In the genomic region with DNA sequence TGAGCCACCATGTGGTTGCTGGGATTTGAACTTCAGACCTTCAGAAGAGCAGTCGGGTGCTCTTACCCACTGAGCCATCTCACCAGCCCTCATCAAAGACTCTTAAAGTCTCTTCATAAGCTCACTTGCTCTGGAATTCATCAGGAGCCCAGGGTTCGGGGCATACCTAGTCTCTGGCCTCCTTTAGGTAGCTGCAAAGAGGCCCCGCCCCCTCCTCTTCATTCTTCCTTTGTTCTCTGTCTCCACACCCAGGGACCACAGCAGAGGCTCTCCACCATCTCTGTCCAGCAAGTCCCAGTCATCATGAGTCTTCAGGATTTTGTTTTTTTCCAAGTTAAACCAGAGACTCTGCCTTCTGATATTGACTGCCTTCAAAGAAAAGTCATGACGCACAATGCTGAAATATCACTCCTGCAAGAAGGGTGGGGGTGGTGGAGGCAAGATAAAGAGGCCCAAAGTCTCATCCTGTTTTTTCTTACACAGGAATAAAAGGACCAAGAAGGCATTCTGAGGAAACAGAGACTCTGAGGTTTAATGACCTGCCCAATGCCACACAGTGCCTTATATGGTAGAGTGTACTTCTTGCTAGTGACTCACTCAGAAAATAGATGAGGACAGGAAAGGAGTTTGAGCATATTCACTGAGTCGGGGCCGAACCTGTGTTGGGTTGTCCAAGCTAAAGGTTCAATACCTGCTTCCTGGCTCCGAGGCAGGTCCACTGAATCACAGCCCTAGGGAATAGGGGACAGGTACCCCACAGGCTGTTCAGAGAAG, we compare ENCODE assay signal across 11 mouse cellular contexts.
DNase-seq lines count a peak whose midpoint lies in the region; ATAC-seq and TF ChIP-seq lines count a peak whose summit lies in the region.
"Had no signal": no experiment of that assay in that cellular context is flagged by ENCODE, and none has a peak within 500 bp of the region (broad histone marks: within the 10 kb centered on the region; RNA-seq: fewer than 3 reads in every experiment).

No protein-coding gene starts in this region.

- H3K27ac ChIP-seq in heart, adult 2 months = peak overlapping the region; percentile 82
- peak overlapping the region; percentile 34; the same call in 1 of the 2 replicates for H3K27ac ChIP-seq in kidney, embryonic 14.5 days (ENCODE audit: low read depth, low read length)
- H3K27ac ChIP-seq in kidney, adult 2 months (ENCODE audit: insufficient read depth, low read depth, low read length) = no peak overlapping the region
- H3K27ac ChIP-seq in liver, embryonic 12.5 days = 0 out of 2 replicates have a peak overlapping the region, but pooled peaks have one; percentile 50
- H3K27ac ChIP-seq: embryonic facial prominence, embryonic 12.5 days; limb, embryonic 13.5 days had no signal

- WGBS in heart, adult 2 months = 70% methylated on average over 7 of the region's 7 CpGs
- 86% methylated on average over 7 of the region's 7 CpGs for WGBS in kidney, embryonic 14.5 days
- 86% methylated on average over 7 of the region's 7 CpGs for WGBS in kidney, adult 2 months
- 70% methylated on average over 7 of the region's 7 CpGs for WGBS in liver, embryonic 12.5 days (ENCODE audit: insufficient replicate concordance)

- H3K79me2 ChIP-seq in heart, adult 2 months (replicated peaks; ENCODE audit: control insufficient read depth, insufficient read depth, low read length) = no peaks in the 10 kb centered on the region

- H3K4me1 ChIP-seq in heart, adult 2 months (ENCODE audit: control insufficient read depth, insufficient read depth, low read length) = peaks cover 18% of the 10 kb centered on the region
- H3K4me1 ChIP-seq in kidney, embryonic 14.5 days (ENCODE audit: control insufficient read depth, insufficient read depth, low read length) = peaks cover 13% of the 10 kb centered on the region; the same call in 1 of the 2 replicates
- H3K4me1 ChIP-seq in kidney, adult 2 months (ENCODE audit: control insufficient read depth, insufficient read depth, low read length) = peaks cover 6% of the 10 kb centered on the region; the same call in 1 of the 2 replicates
- H3K4me1 ChIP-seq in E14TG2a.4 (replicated peaks; ENCODE audit: low read depth, low read length) = peaks cover 57% of the 10 kb centered on the region
- peaks cover 32% of the 10 kb centered on the region for H3K4me1 ChIP-seq in liver, embryonic 12.5 days

- H3K9me3 ChIP-seq in kidney, embryonic 14.5 days (ENCODE audit: control insufficient read depth, low read length) = no peaks in the 10 kb centered on the region
- H3K9me3 ChIP-seq in E14TG2a.4 (ENCODE audit: low read length) = peaks cover 13% of the 10 kb centered on the region
- peaks cover 4% of the 10 kb centered on the region; the same call in 1 of the 2 replicates for H3K9me3 ChIP-seq in liver, embryonic 12.5 days (replicated peaks)
- H3K9me3 ChIP-seq: embryonic facial prominence, embryonic 12.5 days had no signal

- H3K4me2 ChIP-seq in kidney, embryonic 14.5 days (replicated peaks; ENCODE audit: low read depth, low read length) = no peak overlapping the region
- peak overlapping the region; percentile 47 for H3K4me2 ChIP-seq in liver, embryonic 12.5 days
- H3K4me2 ChIP-seq: limb, embryonic 13.5 days had no signal

- intact Hi-C loops in heart, adult 2 months (cut with DNase I) = no loop called here

- TF ChIP-seq POLR2A in heart, adult 2 months (IDR thresholded peaks at IDR 0.05; ENCODE audit: insufficient read depth, low read depth, low read length) = no peak
- no peak for TF ChIP-seq POLR2A in kidney, adult 2 months (IDR thresholded peaks at IDR 0.05; ENCODE audit: low read depth, low read length)

- no peak for DNase-seq in heart, adult 2 months
- DNase-seq in heart, adult 9 months (ENCODE audit: low spot score in 2 of 2) = no peak
- no peak for DNase-seq in kidney, adult 2 months
- no peak for DNase-seq in adrenal gland, adult (ENCODE audit: inconsistent age in 2 of 2, low spot score in 1 of 2)

- H3K27me3 ChIP-seq in heart, adult 2 months (ENCODE audit: control insufficient read depth, insufficient read depth, low read length) = no peaks in the 10 kb centered on the region
- no peaks in the 10 kb centered on the region for H3K27me3 ChIP-seq in kidney, embryonic 14.5 days (ENCODE audit: control insufficient read depth, insufficient read depth, low read length)
- no peaks in the 10 kb centered on the region for H3K27me3 ChIP-seq in kidney, adult 2 months (replicated peaks; ENCODE audit: control insufficient read depth, insufficient read depth, low read length)
- peaks cover 4% of the 10 kb centered on the region; the same call in 1 of the 2 replicates for H3K27me3 ChIP-seq in E14TG2a.4 (ENCODE audit: insufficient read depth, low read length)
- no peaks in the 10 kb centered on the region for H3K27me3 ChIP-seq in liver, embryonic 12.5 days (replicated peaks)
- H3K27me3 ChIP-seq: embryonic facial prominence, embryonic 12.5 days had no signal

- no peak for TF ChIP-seq CTCF in heart, adult 2 months (IDR thresholded peaks at IDR 0.05)
- TF ChIP-seq CTCF in kidney, adult 2 months (conservative IDR thresholded peaks at IDR 0.05; ENCODE audit: insufficient read depth, insufficient read length, low read depth, low read length) = no peak
- no peak for TF ChIP-seq CTCF in E14TG2a.4 (conservative IDR thresholded peaks at IDR 0.05; ENCODE audit: low read length)

- ATAC-seq in kidney, embryonic 14.5 days (ENCODE audit: low FRiP score, low TSS enrichment) = 0 out of 2 replicates have a peak, but pooled peaks have one; percentile 17
- ATAC-seq in liver, embryonic 12.5 days = no peak
- ATAC-seq in frontal cortex, adult (ENCODE audit: low TSS enrichment) = no peak
- ATAC-seq: midbrain, embryonic 16.5 days had no signal

- no peaks in the 10 kb centered on the region for H3K36me3 ChIP-seq in heart, adult 2 months (ENCODE audit: control insufficient read depth, insufficient read depth, low read length)
- no peaks in the 10 kb centered on the region for H3K36me3 ChIP-seq in kidney, embryonic 14.5 days (ENCODE audit: control insufficient read depth, insufficient read depth, low read length)
- H3K36me3 ChIP-seq in kidney, adult 2 months (ENCODE audit: control insufficient read depth, insufficient read depth, low read length) = no peaks in the 10 kb centered on the region
- H3K36me3 ChIP-seq in E14TG2a.4 (ENCODE audit: insufficient read depth, low read length) = no peaks in the 10 kb centered on the region
- no peaks in the 10 kb centered on the region for H3K36me3 ChIP-seq in liver, embryonic 12.5 days
- H3K36me3 ChIP-seq: embryonic facial prominence, embryonic 12.5 days; limb, embryonic 13.5 days had no signal

- no peak overlapping the region for H3K4me3 ChIP-seq in heart, adult 2 months
- H3K4me3 ChIP-seq in kidney, embryonic 14.5 days (ENCODE audit: low read length) = no peak overlapping the region
- no peak overlapping the region for H3K4me3 ChIP-seq in kidney, adult 2 months (ENCODE audit: insufficient read depth, low read depth, low read length)
- H3K4me3 ChIP-seq in E14TG2a.4 (replicated peaks; ENCODE audit: low read length) = peak overlapping the region; percentile 37
- H3K4me3 ChIP-seq in liver, embryonic 12.5 days = no peak overlapping the region
- H3K4me3 ChIP-seq: embryonic facial prominence, embryonic 12.5 days; limb, embryonic 13.5 days had no signal

- H3K9ac ChIP-seq in heart, adult 2 months (ENCODE audit: low read depth, low read length) = no peak overlapping the region
- H3K9ac ChIP-seq in kidney, embryonic 14.5 days (ENCODE audit: low read depth, low read length) = no peak overlapping the region
- no peak overlapping the region for H3K9ac ChIP-seq in liver, embryonic 12.5 days
- H3K9ac ChIP-seq: embryonic facial prominence, embryonic 12.5 days; limb, embryonic 13.5 days had no signal

- TF ChIP-seq EP300 in heart, adult 2 months (IDR thresholded peaks at IDR 0.05; ENCODE audit: insufficient read depth, low read depth, low read length) = no peak
